Mouse (Mus musculus) monocyte, adult 2 months (primary cell): ENCODE results near the gene Msh5.

Source experiments
- DNase-seq, 2 experiments: peaks; one replicate each; pipeline ENCODE4 v3.0.0; 2022; ENCODE audit warnings: low spot score in 2 of 2, low read depth in 1 of 2

The Msh5 gene

GRCm38 (mm10) chr17:35046681-35047455 is at the start of gene Msh5:
Msh5 (minus strand) TSS chr17:35046745.
- DNase-seq, result peak; percentile 89

- no peak for DNase-seq
These were observed 48.2 kb upstream of the Msh5 start for GRCm38 (mm10) chr17:35094475-35095365.

- DNase-seq, result no peak
These were observed 46.1 kb upstream of the Msh5 start for GRCm38 (mm10) chr17:35092403-35093198.

DNA sequence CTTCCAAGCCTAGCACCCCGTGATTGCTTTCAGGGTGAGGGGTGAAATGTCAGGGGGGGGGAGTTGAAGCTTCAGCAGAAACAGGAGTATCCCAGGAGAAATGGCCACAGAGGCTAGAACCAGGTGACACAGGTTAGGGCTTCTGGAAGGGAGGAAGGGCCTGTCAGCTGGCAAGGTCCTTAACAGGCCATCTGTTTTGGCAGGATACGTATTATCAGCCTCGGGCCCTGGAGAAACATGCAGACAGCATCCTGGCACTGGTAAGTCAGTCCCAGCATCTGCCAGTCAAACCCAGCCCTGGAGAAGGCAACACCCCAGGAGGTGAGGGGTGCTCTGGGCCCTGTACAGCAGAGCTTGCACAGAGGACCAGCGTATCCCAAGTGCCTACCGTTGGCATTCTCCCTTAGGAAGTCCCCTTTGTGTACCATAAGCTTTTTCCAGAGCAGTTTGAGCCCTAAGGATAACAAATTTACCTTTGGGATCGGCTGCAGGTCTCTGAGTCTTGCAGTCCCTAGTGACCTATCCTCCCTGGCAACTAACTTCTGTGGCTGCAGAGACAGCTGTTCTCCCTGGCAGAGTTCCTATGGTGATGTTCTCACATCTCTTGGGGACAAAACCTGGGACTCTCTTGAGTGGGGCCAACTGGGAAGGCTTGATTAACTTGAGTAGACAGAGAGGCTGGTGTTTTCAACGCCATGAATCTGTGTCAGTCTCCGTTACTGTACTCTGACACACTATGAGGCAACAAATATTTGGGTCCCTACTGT is 43.8 kb upstream of the Msh5 start:
- no peak for DNase-seq

DNA sequence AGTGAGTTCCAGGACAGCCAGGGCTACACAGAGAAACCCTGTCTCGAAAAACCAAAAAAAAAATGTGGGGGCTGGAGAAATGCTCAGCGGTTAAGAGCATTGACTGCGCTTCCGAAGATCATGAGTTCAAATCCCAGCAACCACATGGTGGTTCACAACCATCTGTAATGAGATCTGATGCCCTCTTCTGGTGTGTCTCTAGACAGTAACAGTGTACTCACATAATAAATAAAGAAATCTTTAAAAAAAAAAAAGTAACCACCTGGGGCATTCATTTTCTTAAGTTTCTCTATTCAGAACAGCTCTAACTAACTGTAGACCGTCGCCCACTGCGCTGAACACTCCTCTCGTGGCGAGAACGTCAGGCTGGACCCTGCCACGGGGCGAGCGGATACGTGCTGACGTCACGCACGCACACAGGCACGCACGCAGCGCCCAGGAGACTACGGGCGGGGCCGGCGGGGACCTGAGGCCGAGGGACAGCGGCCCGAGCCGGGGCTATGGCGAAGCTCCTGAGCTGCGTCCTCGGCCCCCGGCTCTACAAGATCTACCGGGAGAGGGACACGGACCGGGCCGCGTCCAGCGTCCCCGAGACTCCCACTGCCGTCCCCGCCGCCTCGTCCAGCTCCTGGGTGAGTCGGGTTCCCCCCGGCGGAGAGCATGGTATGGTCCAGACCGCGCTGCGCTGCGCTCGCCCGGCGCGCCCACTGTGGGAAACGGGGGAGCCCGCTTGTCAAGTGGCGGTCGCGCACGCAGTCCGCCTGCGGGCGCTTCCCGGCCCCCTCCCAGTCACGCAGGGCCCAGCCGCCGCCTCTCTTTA is 42.5 kb upstream of the Msh5 start, which contains the start of gene Abhd16a:
Gene Abhd16a (plus strand): TSS at position 439 of the 820 bp plus-strand sequence.
- DNase-seq, result peak; percentile 79 to 92

DNA sequence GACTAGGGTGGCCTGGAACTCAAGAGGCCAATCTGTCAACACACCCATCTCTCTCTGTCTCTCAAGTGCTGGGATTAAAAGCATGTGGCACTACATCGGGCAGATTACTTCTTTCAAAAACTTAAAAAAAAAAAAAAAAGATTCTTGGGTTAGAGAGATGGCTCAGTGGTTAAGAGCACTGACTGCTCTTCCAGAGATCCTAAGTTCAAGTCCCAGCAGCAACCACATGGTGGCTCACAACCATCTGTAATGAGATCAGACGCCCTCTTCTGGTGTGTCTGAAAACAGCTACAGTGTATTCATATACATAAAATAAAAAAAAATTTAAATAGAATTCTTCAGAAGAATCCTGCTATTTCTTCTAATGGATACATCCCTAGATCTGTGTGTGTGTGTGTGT is 41.6 kb upstream of the Msh5 start:
- DNase-seq, result no peak

DNA sequence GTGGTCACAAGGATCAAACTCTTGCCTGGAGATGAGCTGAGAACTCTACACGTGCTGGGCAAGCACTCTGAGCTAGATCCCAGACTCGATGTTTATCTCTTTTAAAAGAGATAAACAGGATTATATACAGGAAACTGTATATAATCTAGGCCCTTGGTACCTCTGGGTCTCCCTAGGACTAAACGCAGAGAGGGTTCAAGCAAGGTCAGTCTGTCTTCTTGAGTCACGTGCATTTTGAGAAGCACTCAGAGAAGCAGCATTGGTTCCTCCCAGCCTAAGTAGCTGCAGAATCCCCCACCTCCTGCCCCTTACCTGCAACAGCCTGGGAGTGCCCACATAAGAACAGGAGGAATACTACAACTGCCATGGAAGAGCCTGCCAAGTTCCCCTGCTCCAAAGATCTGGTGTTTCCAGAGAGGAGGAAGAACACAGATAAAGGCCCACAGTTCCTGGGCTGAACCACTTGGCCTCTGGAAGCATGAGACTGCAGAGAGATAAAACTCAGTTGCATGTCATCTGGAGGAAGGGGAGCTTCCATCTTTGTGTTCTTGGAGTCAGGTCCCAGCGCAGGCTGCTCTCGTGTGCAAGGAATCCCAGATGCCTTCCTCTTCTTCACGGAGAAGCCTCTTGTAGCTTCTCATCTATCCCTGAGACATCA is 38.8 kb upstream of the Msh5 start, which contains the start of gene Ly6g6f:
Gene Ly6g6f (minus strand): TSS at position 403 of the 658 bp plus-strand sequence.
- DNase-seq, result no peak

DNA sequence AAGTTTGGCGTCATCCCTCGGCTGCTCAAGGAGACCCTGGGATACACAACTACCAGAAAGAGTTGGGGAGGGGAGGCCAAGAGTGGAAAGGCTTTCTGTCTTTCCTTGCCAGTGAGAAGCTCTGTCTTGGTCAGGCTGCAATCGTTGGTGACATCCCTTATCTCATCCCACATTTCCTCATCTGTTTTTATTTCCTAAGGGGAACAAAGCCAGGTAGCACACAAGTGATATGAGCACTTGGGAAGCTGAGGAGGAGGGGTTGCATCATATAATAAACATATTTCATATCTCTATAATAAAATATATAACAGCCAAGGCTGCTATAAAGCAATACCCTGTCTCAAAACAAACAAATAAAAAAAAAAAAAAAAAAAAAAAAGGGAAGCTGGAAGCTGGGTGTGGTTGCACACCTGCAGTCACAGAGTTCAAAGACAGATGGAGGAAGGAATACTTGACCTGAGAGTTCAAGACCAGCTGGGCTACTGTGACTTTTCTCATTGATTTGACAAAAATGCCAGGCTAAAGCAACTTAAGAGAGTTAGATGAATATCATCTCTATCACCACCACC is 37.5 kb upstream of the Msh5 start:
- DNase-seq, result no peak

- no peak for DNase-seq
These were observed 36.5 kb upstream of the Msh5 start for GRCm38 (mm10) chr17:35082841-35083576.

DNA sequence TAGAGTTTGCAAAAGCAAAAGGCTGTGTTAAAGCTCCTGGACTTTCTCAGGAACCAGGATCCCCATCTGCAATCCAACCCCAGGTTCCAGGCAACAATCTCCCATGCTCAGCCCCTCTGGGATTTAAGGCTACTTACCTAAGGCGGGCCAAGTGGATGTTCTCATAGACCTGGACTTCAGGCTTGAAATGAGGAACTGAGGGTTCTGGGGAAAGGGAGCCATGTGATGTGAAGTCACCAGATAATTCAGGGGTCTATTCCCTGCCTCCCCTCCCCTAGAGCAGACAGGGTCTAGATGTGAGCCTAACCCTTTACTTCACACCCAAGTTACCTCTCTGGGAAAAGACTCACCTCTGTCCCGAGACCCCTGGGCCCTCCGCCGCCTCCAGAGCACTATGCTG is 34.2 kb upstream of the Msh5 start:
- DNase-seq, result no peak

DNA sequence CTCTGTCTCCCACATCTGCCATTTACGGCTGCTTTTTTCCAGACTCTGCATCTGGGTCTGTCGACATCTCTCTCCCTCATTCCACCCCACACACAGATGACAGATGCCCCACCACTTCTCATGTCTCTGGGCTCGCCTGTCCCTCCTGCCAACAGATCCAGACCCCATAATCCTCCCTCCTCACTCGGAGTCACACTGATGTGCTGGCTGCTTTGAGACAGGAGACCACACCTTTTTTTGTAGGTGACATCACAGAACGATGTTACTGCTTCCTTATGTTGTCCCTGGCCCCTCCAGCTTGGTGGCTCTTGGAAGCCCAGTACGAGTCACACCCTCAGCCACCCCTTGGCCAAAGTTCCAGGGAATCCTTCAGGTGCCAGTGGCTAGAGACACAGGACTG is 33.7 kb upstream of the Msh5 start:
- DNase-seq, result no peak

DNA sequence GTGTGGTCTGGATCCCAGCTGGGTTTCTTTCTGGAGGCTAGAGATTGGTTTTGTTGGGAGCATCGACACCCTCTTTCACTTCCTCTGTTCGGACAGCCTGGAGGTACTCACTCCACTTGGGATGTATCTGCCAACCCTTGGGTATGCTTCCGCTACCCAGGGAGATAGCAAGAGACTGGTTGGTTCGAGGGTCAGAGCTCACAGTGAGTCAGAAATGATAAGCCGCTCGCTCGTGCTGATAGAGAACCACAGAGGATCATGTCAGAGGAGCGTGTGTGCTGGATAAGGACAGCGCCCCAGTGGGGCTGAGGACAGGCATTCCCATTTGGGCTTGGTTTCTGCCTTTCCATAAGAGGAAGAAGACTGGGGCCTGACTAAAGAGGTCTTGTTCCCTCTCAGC is 33.2 kb upstream of the Msh5 start:
- no peak for DNase-seq

GRCm38 (mm10) chr17:35077786-35078233 is 31.3 kb upstream of the Msh5 start, which contains the start of gene Ly6g6d:
Ly6g6d (minus strand) TSS chr17:35078065.
- peak in 1 of 2 experiments; percentile 16 for DNase-seq

GRCm38 (mm10) chr17:35077285-35077684 is 30.7 kb upstream of the Msh5 start:
- DNase-seq, result no peak

DNA sequence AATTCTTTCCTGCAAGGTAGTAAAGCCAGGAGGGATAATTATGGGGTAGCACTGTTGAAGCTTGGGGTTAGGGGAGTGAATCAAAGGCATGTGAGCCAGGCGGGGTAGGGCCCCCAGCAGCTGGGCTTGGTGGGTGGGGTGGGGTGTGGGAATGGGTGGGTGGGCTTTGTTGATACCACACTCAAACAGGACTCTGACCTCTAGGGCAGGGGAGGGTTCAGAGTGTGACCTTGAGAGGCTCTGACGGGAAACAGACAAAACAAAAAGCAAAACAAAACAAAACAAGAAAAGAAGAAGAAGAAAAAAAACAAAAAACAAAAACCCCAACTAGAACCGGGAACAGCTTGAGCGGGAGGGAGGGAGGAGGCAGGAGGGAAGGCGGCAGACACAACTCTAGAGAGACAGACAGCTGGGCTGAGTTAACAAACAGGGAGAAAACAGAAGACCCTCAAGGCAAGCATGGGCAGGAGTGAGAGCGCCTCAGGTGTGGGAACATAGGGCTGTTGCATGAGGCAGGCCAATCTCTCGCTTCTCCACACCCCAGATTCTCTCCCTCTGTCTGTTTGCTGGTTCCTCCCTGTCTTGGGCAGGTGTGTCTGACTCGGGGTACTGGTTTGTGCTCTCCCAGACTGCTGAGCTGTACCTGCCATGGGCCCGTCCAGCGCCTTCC is 30.1 kb upstream of the Msh5 start, which contains the start of gene Ly6g6e:
Gene Ly6g6e (plus strand): TSS at position 396 of the 670 bp plus-strand sequence.
- DNase-seq, result no peak

DNA sequence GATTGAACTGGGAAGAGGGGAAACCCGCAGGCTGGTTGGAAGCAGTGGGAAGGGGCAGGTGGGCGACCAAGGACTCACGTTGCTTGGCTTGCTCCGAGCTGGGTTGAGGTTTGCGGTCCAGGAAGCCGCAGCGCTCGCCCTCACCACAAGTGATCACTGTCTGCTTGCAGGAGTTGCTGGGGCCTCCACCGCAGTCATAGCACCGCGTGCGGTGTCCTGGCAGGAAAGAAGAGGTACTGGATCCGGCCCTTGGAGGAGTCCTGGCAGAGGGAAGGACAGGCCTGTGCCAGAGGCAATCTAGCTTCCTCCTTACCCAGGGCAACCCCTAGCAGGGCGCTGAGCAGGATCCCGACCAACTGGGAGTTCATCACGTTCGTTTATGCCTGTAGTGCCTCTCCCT is 27.6 kb upstream of the Msh5 start:
- no peak for DNase-seq

GRCm38 (mm10) chr17:35071454-35071853 is 24.9 kb upstream of the Msh5 start:
- DNase-seq, result no peak
